Mouse (Mus musculus): Measurements from ENCODE around the gene Mllt3.

The Mllt3 gene

DNA sequence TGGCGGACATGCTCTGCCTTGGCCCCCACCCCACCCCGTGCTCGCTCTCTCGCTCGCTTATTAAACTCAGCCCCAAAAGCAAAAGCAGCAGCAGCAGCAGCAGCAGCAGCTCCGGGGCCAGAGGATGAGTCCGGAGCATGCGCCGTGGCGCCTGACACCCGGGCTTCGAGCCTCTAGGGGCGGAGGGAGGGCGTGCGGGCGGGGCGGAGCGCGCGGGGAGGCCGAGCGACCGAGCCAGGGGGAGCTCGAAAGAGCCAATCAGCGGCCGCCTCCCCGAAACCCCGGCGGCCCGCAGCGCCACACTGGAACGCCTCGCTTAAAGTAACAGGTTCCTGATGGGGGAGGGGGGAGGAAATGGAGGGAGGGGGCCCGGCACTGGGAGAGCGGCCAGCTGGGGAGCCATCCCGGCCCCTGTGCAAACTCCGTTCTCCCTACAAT lies at the start of gene Mllt3:
TSS of gene Mllt3 (minus strand) at position 149 of the 438 bp plus-strand sequence.
- no peak for TF ChIP-seq GATA4 (IDR thresholded peaks at IDR 0.05; ENCODE audit: insufficient replicate concordance, low read length)

DNA sequence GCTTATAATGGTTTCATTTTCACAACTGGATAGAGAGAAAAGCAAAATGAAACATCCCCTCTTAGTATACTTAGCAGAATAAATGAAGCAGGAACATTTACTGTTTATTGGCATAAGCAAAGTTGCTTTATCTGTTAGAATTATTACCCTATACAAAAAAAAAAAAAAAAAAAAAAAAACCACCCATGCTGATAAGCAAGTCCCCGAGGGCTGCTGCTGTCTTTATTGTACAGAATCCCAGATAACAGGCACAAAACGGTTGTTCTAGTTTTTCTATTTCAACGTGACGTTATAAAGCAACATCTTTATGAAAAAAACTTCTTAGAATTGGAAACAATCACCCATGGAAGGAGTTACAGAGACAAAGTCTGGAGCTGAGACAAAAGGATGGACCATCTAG lies 49.2 kb upstream of the Mllt3 start:
- TF ChIP-seq GATA4 (IDR thresholded peaks at IDR 0.05; ENCODE audit: insufficient replicate concordance, low read length) = no peak

DNA sequence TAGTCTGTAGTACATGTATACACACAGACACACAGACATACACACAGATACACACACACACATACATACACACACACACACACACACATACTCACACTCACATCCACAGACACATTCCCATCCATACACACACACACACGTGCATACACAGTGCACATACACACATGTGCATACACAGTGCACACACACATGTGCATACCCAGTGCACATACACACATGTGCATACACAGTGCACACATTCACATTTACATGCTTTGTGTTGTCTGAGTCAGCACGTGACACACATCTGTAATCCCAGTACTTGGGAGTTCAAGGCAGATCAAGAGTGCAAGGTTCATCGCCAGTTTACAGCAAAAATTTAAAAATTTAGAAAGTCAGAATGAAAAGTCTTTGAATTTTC lies 48.7 kb upstream of the Mllt3 start:
- TF ChIP-seq GATA4 (IDR thresholded peaks at IDR 0.05; ENCODE audit: insufficient replicate concordance, low read length) = no peak

DNA sequence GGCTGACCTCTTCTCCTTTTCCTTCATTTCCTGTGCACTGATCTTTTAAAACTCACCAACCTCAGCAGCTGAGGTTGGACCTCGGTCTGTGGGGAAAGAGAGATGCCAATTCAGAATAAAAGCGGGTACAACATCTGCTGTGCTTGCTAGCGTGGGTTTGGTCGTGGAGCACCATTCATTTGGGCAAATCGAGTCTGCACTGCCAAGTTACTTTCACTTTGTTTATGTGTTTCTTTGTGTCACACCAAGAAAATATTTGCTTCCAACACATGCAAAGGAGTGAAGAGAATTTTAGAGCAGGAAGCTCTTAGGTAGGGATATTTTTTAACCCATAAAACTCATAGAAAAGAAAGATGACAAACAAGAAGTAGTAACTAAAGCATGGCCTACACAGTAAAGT lies 48.3 kb upstream of the Mllt3 start:
- TF ChIP-seq GATA4 (IDR thresholded peaks at IDR 0.05; ENCODE audit: insufficient replicate concordance, low read length) = no peak

DNA sequence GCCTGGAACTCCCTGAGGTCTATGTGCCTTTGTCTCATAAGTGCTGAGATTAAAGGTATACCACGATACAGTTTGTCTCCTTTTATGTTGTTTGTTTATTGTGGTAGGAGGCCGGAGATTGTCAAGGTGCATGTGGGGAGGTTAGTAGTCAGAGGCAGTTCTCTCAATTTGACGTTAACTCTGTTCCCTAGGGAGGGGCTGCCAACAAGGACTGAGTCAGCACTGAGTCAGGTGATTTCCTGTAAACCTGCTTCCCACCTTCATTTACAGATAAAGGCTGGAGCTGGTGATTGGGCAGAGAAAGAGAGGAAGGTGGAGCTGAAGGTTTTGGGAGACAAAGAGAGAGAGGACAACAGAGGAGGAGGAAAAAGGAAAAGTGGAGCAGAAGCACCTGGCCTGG lies 45.8 kb upstream of the Mllt3 start:
- no peak for TF ChIP-seq GATA4 (IDR thresholded peaks at IDR 0.05; ENCODE audit: insufficient replicate concordance, low read length)

DNA sequence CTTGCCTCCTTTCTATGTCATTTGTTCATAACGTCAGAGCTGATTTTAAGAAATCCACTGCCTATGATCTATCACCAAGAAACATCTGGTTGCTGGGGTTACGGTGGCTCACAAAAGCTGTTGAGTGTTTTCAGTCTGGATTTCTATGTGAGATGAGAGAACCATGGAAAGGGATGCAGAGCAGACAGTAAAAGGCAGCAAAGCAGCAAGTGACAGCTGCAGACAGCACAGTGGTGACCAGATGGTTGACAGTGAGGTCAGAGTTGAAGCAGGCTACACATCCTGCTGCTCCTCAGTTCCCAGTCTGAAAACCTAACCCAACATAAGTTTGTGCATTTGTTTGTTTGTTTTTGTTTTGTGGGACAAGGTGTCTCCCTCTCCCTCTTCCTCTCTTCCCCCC lies 42.2 kb upstream of the Mllt3 start:
- TF ChIP-seq GATA4 (IDR thresholded peaks at IDR 0.05; ENCODE audit: insufficient replicate concordance, low read length) = no peak

DNA sequence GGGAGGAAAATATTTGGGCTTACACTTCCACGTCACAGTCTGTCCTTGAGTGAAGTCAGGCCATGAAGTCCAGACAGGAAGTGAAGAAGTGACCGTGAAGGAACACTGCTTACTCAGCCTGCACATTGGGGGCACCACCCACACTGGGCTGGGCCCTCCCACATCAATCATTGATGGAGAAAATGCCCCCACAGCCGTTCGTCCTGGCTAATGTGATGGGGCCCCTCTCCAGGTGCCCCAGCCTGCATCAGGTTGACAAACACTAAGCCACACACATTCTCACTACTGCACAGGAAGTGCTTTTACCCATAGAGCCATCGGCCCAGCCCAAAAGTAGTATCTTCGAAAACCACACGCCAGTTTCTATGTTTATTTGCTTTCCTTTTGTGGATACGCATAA lies 13.1 kb upstream of the Mllt3 start:
- TF ChIP-seq GATA4 (IDR thresholded peaks at IDR 0.05; ENCODE audit: insufficient replicate concordance, low read length) = no peak

DNA sequence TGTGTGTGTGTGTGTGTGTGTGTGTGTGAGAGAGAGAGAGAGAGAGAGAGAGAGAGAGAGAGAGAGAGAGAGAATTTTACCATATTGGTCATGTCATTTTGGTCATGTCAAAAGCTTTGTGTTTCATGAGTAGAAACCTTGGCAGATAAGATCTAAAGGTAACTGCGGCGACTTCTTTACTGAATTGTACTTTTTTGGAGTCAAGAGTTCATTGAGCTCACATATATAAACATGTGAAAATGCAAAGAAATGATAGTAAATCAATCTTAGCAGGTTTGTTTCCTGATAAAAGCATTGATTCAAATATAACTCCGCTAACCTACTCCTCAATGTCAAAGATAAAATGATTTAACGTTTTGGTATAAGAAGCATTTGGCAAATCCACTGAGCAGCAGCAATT lies 12.0 kb upstream of the Mllt3 start:
- no peak for TF ChIP-seq GATA4 (IDR thresholded peaks at IDR 0.05; ENCODE audit: insufficient replicate concordance, low read length)

DNA sequence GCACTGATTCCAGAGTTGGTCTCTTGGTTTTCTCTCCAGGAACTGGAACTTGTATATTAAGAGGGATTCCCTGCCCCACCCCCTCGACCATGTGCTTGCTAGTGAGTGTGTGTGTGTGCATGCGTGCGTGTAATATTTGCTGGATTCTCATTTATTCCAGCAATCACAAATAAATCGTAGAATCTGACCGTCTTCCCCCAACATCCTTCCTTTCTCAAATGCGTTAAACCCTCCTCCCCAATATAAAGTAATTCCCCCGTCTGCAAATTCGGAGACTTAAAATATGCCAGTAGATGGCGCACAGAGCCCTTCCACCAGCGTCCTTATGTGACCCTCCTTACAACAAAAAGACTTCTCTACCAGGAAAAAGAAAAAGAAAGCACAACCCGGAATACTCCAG lies 2.2 kb upstream of the Mllt3 start:
- TF ChIP-seq GATA4 (IDR thresholded peaks at IDR 0.05; ENCODE audit: insufficient replicate concordance, low read length) = no peak

DNA sequence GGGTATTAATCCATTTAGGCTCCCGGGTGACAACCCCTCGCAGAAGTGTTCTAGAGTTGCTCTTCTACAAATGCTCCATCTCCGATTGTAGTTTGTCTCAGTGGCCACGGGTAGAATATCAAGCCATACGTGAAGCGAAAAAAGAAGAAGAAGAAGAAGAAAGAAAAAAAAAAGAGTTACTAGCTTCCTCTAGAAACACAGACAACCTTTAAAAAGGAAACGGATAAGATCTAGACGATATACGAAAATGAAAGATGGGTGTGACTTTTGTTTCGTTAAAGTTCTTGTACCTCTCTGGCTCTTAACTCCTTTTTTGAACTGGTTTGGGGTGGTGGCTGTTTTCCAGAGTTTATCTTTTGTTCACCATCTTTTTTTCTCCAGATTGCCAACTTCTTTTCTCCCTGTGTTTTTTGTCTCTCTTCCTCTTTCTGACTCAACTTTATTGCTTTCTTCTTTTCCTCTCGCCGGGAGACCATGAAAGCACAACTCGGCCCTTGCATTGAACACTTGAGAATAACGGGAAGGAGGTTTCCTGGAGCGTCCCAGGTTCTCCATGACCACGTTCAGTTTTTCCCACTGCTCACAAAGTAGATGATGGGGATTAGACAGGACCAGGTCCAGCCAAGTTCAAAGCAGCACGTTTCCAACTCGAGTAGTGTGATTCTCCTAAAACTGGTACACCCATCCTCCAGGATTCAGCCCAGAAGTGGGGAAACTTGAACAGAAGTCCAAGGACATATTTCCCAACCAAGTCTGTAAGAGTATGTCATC lies 1.4 kb upstream of the Mllt3 start:
- TF ChIP-seq GATA4 (IDR thresholded peaks at IDR 0.05; ENCODE audit: insufficient replicate concordance, low read length) = no peak

DNA sequence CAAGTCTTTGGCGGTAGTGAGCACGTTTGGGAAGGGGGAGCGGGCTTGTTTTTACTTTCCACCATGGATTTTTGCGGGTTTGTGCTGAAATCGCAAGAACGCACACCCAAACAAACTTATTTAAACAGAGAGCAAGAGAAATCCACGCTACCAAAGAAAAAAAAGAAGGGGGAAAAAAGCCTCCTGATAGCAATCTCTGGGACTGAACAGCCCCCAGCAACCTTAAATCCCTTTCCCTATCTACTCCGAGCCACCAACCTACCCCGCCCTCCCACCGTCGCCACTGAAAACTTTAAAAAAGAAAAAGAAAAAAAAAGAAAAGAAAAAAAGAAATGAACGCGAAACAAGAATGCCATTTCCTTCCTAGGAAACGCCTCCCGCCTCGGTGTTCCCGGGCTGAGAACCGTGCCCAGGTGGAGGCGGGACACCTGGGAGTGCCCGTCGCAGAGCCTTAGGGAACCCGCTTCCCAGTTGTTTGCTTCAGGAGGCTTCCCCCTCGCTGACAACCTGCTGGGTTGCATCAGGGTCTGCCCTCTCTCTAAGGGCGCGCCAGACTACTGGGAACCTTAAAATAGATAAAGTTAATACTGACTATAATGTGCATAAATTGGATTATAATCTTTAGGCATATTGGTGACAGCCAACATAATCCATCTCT lies 694 bp upstream of the Mllt3 start:
- TF ChIP-seq GATA4 (IDR thresholded peaks at IDR 0.05; ENCODE audit: insufficient replicate concordance, low read length) = peak; percentile 96

DNA sequence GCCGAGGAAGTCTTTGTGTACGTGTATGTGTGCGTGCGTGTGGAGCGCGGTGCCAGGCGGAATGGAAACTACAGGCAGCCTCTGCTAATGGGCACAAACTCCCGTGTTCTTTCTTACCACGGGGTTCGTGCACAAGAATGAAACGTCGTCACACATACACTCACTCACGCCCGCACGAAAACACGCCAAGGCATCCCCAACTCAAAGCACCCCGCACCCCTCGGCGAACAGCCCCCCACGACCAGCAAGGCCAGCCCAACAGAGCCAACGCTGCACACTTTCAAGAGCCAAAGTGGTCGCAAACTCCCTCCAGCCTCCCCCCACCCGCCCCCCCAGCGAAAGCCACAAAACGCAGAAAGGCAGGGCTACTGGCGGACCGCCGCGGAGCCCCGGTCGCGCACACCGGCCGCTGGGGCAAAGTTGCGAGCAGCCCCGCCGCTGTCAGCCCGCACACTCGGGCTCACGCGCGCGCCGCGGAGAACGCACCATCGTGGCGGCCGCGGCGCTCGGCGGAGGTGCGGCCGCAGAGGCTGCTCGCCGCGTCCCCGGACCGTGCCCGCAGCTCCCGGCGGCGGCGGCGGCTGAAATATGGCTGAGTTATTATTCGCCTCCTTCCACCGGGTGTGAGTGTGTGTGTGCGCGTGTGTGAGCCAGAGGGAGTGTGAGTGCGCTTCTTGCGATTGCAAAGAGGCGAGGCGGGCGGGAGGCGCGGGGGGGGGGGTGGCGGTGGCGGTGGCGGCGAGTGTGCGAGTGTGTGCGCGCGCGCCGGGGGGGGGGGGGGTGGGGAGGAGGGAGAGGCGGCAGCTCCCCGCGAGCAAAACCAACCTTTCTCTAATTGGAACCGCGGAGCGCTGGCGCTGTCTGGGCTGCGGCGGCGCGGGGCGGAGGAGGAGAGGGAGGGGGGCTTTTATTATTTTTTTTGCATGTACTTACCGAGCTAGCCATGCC lies 739 bp downstream of the Mllt3 start:
- TF ChIP-seq GATA4 (IDR thresholded peaks at IDR 0.05; ENCODE audit: insufficient replicate concordance, low read length) = no peak

DNA sequence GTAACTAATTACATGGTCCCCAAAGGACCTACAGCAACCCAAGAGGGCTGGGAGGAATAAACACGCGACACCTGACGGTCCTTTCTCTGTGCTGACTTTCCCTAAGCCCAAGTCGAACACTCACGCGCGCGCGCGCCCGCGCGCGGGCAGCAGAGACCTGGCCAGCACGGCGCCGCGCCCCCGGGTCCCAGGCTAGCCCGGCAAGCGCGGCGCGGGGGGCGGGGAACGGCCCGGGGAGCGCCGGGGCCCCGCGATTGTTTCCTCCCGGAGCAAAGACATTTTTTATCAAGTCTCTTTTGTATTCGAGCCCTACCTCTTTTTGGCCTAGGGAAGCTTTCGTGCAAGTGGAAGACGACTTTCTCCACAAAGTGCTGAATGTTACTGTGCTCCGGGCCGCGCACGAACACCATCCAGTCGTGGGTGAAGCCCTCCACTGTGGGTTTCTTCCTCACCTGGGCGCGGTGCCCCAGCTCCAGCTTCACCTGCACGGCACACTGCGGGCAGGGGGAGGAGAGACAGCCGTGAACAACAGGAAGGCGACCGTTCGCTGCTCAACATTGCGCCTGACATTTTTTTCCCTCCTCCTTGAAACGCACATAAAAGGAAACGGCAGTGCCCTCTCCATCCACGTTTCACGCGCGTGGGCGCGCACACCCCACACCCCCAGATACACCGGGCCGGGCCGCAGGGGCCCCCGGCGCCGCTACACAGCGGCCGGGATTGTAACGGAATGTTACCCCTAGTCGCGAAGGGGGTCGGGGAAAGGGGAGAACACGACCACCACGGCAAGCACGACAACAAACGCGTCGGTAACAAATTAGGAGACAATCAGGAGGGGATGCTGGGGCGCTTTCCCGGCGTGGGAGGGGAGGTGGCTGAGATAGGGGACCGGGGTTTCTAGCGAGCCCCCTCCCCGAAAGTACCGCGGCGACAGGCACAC lies 1.7 kb downstream of the Mllt3 start:
- no peak for TF ChIP-seq GATA4 (IDR thresholded peaks at IDR 0.05; ENCODE audit: insufficient replicate concordance, low read length)

DNA sequence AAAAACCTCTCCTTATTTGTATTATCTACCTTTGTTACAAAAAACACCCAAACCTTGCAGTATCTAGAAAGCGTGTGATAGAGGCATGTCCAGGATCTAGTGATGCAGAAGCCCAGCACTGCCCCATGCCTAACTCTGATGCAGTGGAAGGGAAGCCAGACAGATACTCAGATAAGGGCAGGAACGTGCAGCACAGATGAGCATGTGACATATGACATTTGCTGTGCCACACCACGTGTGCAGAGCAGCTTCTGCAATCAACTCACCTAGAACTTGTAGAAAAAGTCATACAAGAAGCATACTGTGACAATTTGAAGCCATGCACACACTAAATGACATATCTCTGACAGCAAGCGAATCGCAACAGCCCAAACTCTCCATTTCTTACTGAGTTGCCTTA lies 9.6 kb downstream of the Mllt3 start:
- TF ChIP-seq GATA4 (IDR thresholded peaks at IDR 0.05; ENCODE audit: insufficient replicate concordance, low read length) = no peak

Measured in liver, adult (tissue).